Mouse (Mus musculus) thymus, adult 2 months (tissue): ENCODE results near the gene Dytn.

Source experiments
- CTCF ChIP-seq: fragments of 200-500 bp; IDR thresholded peaks from 2 replicates; pipeline ENCODE4 v1.5.1; 2012; ENCODE audit warnings: mild to moderate bottlenecking, control low read depth, low read length, moderate library complexity, borderline replicate concordance; ENCODE audit not compliant: control insufficient read depth, poor library complexity, insufficient read depth; ENCODE audit errors: extremely low read depth
- POLR2A ChIP-seq: fragments of 200-500 bp; IDR thresholded peaks from 2 replicates; pipeline ENCODE4 v1.6.1; 2012; ENCODE audit warnings: mild to moderate bottlenecking, low read length, control low read depth, moderate library complexity; ENCODE audit not compliant: control insufficient read depth, poor library complexity, insufficient read depth; ENCODE audit errors: extremely low read depth

GRCm38 (mm10) chr1:63729796-63730195 is 43.1 kb upstream of the Dytn start:
- no peak for TF ChIP-seq CTCF
- TF ChIP-seq POLR2A, result no peak
